Mouse (Mus musculus) CD4-positive helper T cell, adult 2 months (primary cell): ENCODE measurements around the gene H6pd.

Experiments
- DNase-seq: peaks from one replicate; pipeline ENCODE4 v3.0.0-alpha.2; 2012; ENCODE audit warnings: low read depth, missing footprints, low spot score

Gene H6pd

GRCm38 (mm10) chr4:149975730-149976254 lies 33.0 kb downstream of the H6pd start:
- no peak for DNase-seq

- DNase-seq, result no peak
Measured at GRCm38 (mm10) chr4:149975291-149975690, 33.5 kb downstream of the H6pd start.

- no peak for DNase-seq
Measured at GRCm38 (mm10) chr4:149971393-149971792, 37.4 kb downstream of the H6pd start.

GRCm38 (mm10) chr4:149968526-149968925 lies 40.3 kb downstream of the H6pd start:
- no peak for DNase-seq

GRCm38 (mm10) chr4:149966963-149967362 lies 41.9 kb downstream of the H6pd start:
- no peak for DNase-seq

GRCm38 (mm10) chr4:149966252-149966651 lies 42.6 kb downstream of the H6pd start:
- DNase-seq, result no peak

- no peak for DNase-seq
Measured at GRCm38 (mm10) chr4:149965672-149966071, 43.2 kb downstream of the H6pd start.

GRCm38 (mm10) chr4:149965242-149965641 lies 43.6 kb downstream of the H6pd start:
- DNase-seq, result no peak

GRCm38 (mm10) chr4:149964770-149965169 lies 44.1 kb downstream of the H6pd start:
- no peak for DNase-seq

- DNase-seq, result no peak
Measured at GRCm38 (mm10) chr4:149964285-149964684, 44.5 kb downstream of the H6pd start.

- DNase-seq, result no peak
Measured at GRCm38 (mm10) chr4:149960391-149960790, 48.4 kb downstream of the H6pd start.

- DNase-seq, result no peak
Measured at GRCm38 (mm10) chr4:149959816-149960215, 49.0 kb downstream of the H6pd start.

GRCm38 (mm10) chr4:149958566-149958965 lies 50.3 kb downstream of the H6pd start:
- peak; percentile 79 for DNase-seq

- DNase-seq, result no peak
Measured at GRCm38 (mm10) chr4:149956048-149956447, 52.8 kb downstream of the H6pd start.

- no peak for DNase-seq
Measured at GRCm38 (mm10) chr4:149955631-149956030, 53.2 kb downstream of the H6pd start.

- peak; percentile 98 for DNase-seq
Measured at GRCm38 (mm10) chr4:149954893-149955439, 53.9 kb downstream of the H6pd start, which contains the start of gene Spsb1. TSS of gene Spsb1 (minus strand) at chr4:149955043.

GRCm38 (mm10) chr4:149953621-149954481 lies 55.0 kb downstream of the H6pd start:
- peak; percentile 54 for DNase-seq

- no peak for DNase-seq
Measured at GRCm38 (mm10) chr4:149952201-149952600, 56.6 kb downstream of the H6pd start.

GRCm38 (mm10) chr4:149951201-149951600 lies 57.6 kb downstream of the H6pd start:
- DNase-seq, result no peak

- DNase-seq, result no peak
Measured at GRCm38 (mm10) chr4:149949691-149950090, 59.1 kb downstream of the H6pd start.

GRCm38 (mm10) chr4:149948119-149948518 lies 60.7 kb downstream of the H6pd start:
- DNase-seq, result no peak

GRCm38 (mm10) chr4:149947396-149947795 lies 61.4 kb downstream of the H6pd start:
- DNase-seq, result peak; percentile 34

GRCm38 (mm10) chr4:149945194-149945593 lies 63.6 kb downstream of the H6pd start:
- DNase-seq, result no peak
